Mouse (Mus musculus): ENCODE measurements around the gene Myl9. TPM values are rescaled to one million over a fixed set of nuclear protein-coding genes. Genes with fewer than 3 reads are reported as not detected.
"Not testable (repeated sequence)": the region's sequence is repeated elsewhere in the genome, so short reads cannot be mapped to it uniquely, and the experiment has no call there.

The Myl9 gene
- polyA plus RNA-seq, 1 experiment from 2014 or later, result 23.3 TPM

GRCm38 (mm10) chr2:156825128-156825527, 49.9 kb downstream of the Myl9 start:
- H3K9ac ChIP-seq (replicated peaks; ENCODE audit: low read depth, low read length); ATAC-seq (ENCODE audit: low read depth); H3K4me3 ChIP-seq (ENCODE audit: low read depth, low read length); H3K27ac ChIP-seq (ENCODE audit: low read depth, low read length); H3K4me2 ChIP-seq (ENCODE audit: low read depth, low read length); H3K36me3 ChIP-seq (ENCODE audit: control insufficient read depth, insufficient read depth, low read length); H3K4me1 ChIP-seq (ENCODE audit: control insufficient read depth, insufficient read depth, low read length); H3K9me3 ChIP-seq (ENCODE audit: control insufficient read depth, low read length); H3K27me3 ChIP-seq (ENCODE audit: control insufficient read depth, insufficient read depth, low read length): not testable (repeated sequence)
- 90% methylated on average over 6 of the region's 6 CpGs for WGBS

Other genes with a start within 250 kb of the Myl9 start
- gene Aar2, start 227.8 kb upstream of the Myl9 start, polyA plus RNA-seq (2014; fragmentation: Nextera tagmentation; extraction: Ambion mirVana), result 51.1 and 53.9 TPM in 2 replicates
- gene Dlgap4, start 161.7 kb upstream of the Myl9 start, polyA plus RNA-seq (2014; fragmentation: Nextera tagmentation; extraction: Ambion mirVana), result 211 and 230 TPM in 2 replicates
- gene Tgif2, start 64.6 kb downstream of the Myl9 start, polyA plus RNA-seq (2014; fragmentation: Nextera tagmentation; extraction: Ambion mirVana), result 11.2 and 14.9 TPM in 2 replicates
- gene 4930518I15Rik, start 82.5 kb downstream of the Myl9 start, polyA plus RNA-seq (2014; fragmentation: Nextera tagmentation; extraction: Ambion mirVana), result 7.6 and 9.1 TPM in 2 replicates
- 165 and 168 TPM in 2 replicates for gene Rab5if, start 87.7 kb downstream of the Myl9 start, polyA plus RNA-seq (2014; fragmentation: Nextera tagmentation; extraction: Ambion mirVana)
- 0.15 and 0.24 TPM in 2 replicates for gene Sla2, start 111.8 kb downstream of the Myl9 start, polyA plus RNA-seq (2014; fragmentation: Nextera tagmentation; extraction: Ambion mirVana)
- gene Ndrg3, start 216.6 kb downstream of the Myl9 start, polyA plus RNA-seq (2014; fragmentation: Nextera tagmentation; extraction: Ambion mirVana), result 146 and 158 TPM in 2 replicates
- gene Dsn1, start 231.7 kb downstream of the Myl9 start, polyA plus RNA-seq (2014; fragmentation: Nextera tagmentation; extraction: Ambion mirVana), result 6.8 and 8.5 TPM in 2 replicates

Data from neural tube, embryonic 14.5 days (tissue).